Comparison of ENCODE assay signal across 8 mouse cellular contexts in the genomic region with DNA sequence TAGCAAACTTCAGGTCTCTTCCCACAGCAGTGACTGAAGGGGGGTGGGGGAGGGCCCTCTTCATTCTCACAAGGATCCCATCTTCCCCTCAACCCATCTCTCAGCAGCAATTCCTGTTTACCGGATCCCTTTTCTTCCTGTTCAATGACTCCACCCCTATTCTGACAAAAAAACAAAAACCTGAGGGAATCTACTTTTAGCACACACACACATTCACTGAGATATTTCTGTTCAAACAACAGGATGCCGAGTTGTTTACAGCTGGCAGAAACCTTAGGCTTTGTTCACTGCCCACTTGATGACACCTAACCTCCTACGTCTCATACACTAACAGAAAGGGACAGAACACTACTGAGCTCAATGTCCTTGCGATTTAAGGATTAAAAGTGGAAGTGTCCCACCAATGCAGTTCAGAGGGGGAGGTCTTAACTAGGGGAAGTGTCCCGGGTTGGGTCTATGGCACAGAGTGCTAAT. TPM values are rescaled to one million over a fixed set of nuclear protein-coding genes. Genes with fewer than 3 reads are reported as not detected.
A peak's percentile ranks its signal among the peaks of the same experiment; 100 is the strongest.
DNase-seq lines count a peak whose midpoint lies in the region; ATAC-seq and TF ChIP-seq lines count a peak whose summit lies in the region.
"Had no signal": no experiment of that assay in that cellular context is flagged by ENCODE, and none has a peak within 500 bp of the region (broad histone marks: within the 10 kb centered on the region; RNA-seq: fewer than 3 reads in every experiment).

No protein-coding gene starts in this region.

- no peak for ATAC-seq in kidney, postnatal 0 days (replicated peaks; ENCODE audit: low FRiP score, low read depth)
- peak; percentile 66; the same call in 1 of the 2 replicates for ATAC-seq in neutrophil, adult 5-6 weeks (ENCODE audit: extremely low read depth, insufficient number of reproducible peaks, low FRiP score, poor library complexity, severe bottlenecking)

- peaks cover 4% of the 10 kb centered on the region; the same call in 1 of the 2 replicates for H3K4me1 ChIP-seq in kidney, adult 2 months (ENCODE audit: control insufficient read depth, insufficient read depth, low read length)
- H3K4me1 ChIP-seq in bone marrow, adult 2 months (ENCODE audit: control insufficient read depth, insufficient read depth, low read length) = peaks cover 5% of the 10 kb centered on the region
- H3K4me1 ChIP-seq in kidney, postnatal 0 days (replicated peaks; ENCODE audit: insufficient read depth, low read length) = peaks cover 4% of the 10 kb centered on the region; the same call in 1 of the 2 replicates

- WGBS in kidney, adult 2 months = 31% methylated on average over 5 of the region's 5 CpGs
- WGBS in bone marrow, adult 2 months = 3% methylated on average over 5 of the region's 5 CpGs
- WGBS in kidney, postnatal 0 days = 36% methylated on average over 5 of the region's 5 CpGs

- peak overlapping the region; percentile 43 for H3K4me2 ChIP-seq in kidney, postnatal 0 days (ENCODE audit: low read length)
- H3K4me2 ChIP-seq: liver, embryonic 15.5 days had no signal

- peak overlapping the region; percentile 77 for H3K27ac ChIP-seq in kidney, adult 2 months (ENCODE audit: insufficient read depth, low read depth, low read length)
- peak overlapping the region; percentile 32; the same call in 1 of the 2 replicates for H3K27ac ChIP-seq in bone marrow, adult 2 months (ENCODE audit: control insufficient read depth, insufficient read depth, low read depth, low read length, poor library complexity)
- H3K27ac ChIP-seq in kidney, postnatal 0 days = peak overlapping the region; percentile 47; the same call in 1 of the 2 replicates
- H3K27ac ChIP-seq: liver, embryonic 15.5 days had no signal

- no peaks in the 10 kb centered on the region for H3K36me3 ChIP-seq in kidney, adult 2 months (ENCODE audit: control insufficient read depth, insufficient read depth, low read length)
- no peaks in the 10 kb centered on the region for H3K36me3 ChIP-seq in kidney, postnatal 0 days (ENCODE audit: insufficient read depth, low read length)
- H3K36me3 ChIP-seq: liver, embryonic 15.5 days had no signal

- TF ChIP-seq POLR2A in kidney, adult 2 months (IDR thresholded peaks at IDR 0.05; ENCODE audit: low read depth, low read length) = no peak
- no peak for TF ChIP-seq POLR2A in bone marrow, adult 2 months (IDR thresholded peaks at IDR 0.05; ENCODE audit: borderline replicate concordance, control insufficient read depth, low read depth, low read length)

- no peak for TF ChIP-seq CTCF in kidney, adult 2 months (conservative IDR thresholded peaks at IDR 0.05; ENCODE audit: insufficient read depth, insufficient read length, low read depth, low read length)
- TF ChIP-seq CTCF in bone marrow, adult 2 months (IDR thresholded peaks at IDR 0.05; ENCODE audit: control insufficient read depth, insufficient read depth, low read length) = no peak
- TF ChIP-seq CTCF in kidney, postnatal 0 days (IDR thresholded peaks at IDR 0.05; ENCODE audit: low read depth) = no peak

- peak; percentile 80 for DNase-seq in kidney, adult 2 months
- DNase-seq in kidney, adult 18-20 months = no peak
- DNase-seq in kidney, postnatal 0 days (ENCODE audit: low spot score) = peak; percentile 37
- no peak for DNase-seq in gastrocnemius, adult 18-20 months (ENCODE audit: low spot score)
- no peak for DNase-seq in cerebellum, postnatal 14 days

- H3K27me3 ChIP-seq in kidney, adult 2 months (replicated peaks; ENCODE audit: control insufficient read depth, insufficient read depth, low read length) = no peaks in the 10 kb centered on the region
- no peaks in the 10 kb centered on the region for H3K27me3 ChIP-seq in kidney, postnatal 0 days (ENCODE audit: insufficient read depth, low read length)
- H3K27me3 ChIP-seq: liver, embryonic 15.5 days had no signal

- no peak overlapping the region for H3K4me3 ChIP-seq in kidney, adult 2 months (ENCODE audit: insufficient read depth, low read depth, low read length)
- no peak overlapping the region for H3K4me3 ChIP-seq in bone marrow, adult 2 months (replicated peaks; ENCODE audit: control insufficient read depth, low read depth, low read length)
- H3K4me3 ChIP-seq in kidney, postnatal 0 days (replicated peaks; ENCODE audit: low read depth, low read length) = no peak overlapping the region
- H3K4me3 ChIP-seq: liver, embryonic 15.5 days had no signal

- H3K9me3 ChIP-seq in kidney, postnatal 0 days (replicated peaks; ENCODE audit: low read length) = no peaks in the 10 kb centered on the region
- H3K9me3 ChIP-seq: liver, embryonic 15.5 days had no signal

- no peak overlapping the region for H3K9ac ChIP-seq in kidney, postnatal 0 days (ENCODE audit: low read depth, low read length)
- H3K9ac ChIP-seq: liver, embryonic 15.5 days had no signal

RNA-seq across cellular contexts. Expression of a gene that starts 33.4 kb away (rescaled TPM):
- 7.6 and 8.0 TPM in 2 replicates for polyA plus RNA-seq in kidney, adult 2 months (2012; rRNA removed)
- polyA plus RNA-seq in bone marrow, adult 2 months (2011; ENCODE audit: insufficient read depth, insufficient read length, low replicate concordance, missing spikeins) = 2.5 and 6.0 TPM in 2 replicates
- 3.7 and 4.4 TPM in 2 replicates for polyA plus RNA-seq in kidney, postnatal 0 days (2015; fragmentation: Nextera tagmentation; extraction: Ambion mirVana)
- total RNA-seq in neutrophil, adult 5-6 weeks (2017) = 27.5 and 28.7 TPM in 2 replicates
- total RNA-seq in gastrocnemius, adult 18-20 months (2021) = 10 to 100 TPM; 15.8 to 16.7 TPM

Comparison
In these comparisons a context has a peak if more than half of its experiments do, and no peak if none do; other contexts are left out.
1. DNase-seq: peak in kidney, adult 2 months (single experiment) and kidney, postnatal 0 days (single experiment); none in kidney, adult 18-20 months (single experiment), gastrocnemius, adult 18-20 months (single experiment) and cerebellum, postnatal 14 days (0 of 2).
2. Peak in every context shown above with its lines, with median percentiles within 50 percentile points of each other: H3K27ac ChIP-seq.